Mouse (Mus musculus): ENCODE results near the gene Prl7a2. TPM values are rescaled to one million over a fixed set of nuclear protein-coding genes. Genes with fewer than 3 reads are reported as not detected.

Gene Prl7a2
- not detected in 2 replicates for polyA plus RNA-seq (2012; rRNA removed)

DNA sequence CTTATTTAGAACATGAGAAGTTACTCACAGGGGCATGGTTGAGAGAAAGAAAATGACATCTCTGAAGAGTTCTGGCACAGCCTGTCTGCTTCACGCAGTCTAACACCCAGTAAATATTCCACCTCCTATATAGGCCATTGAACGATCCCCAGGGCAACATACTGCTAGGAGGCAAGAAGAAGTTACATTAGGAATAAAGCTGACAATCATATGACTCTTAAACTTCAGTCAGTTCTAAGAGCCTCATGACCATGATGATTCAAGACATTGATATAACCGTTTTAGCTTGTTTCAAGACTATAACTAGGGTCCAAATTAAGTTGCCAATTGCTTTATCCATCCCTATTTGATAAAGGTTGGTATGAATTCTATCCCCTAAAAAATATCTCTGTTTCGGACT is at the start of gene Prl7a2:
TSS of gene Prl7a2 (minus strand) at position 101 of the 400 bp plus-strand sequence.
- H3K36me3 ChIP-seq (ENCODE audit: control insufficient read depth, insufficient read depth, low read length) = no peaks in the 10 kb centered on the region
- 86% methylated on average over 4 of the region's 4 CpGs for WGBS
- no peak for TF ChIP-seq POLR2A (IDR thresholded peaks at IDR 0.05; ENCODE audit: control insufficient read depth, extremely low read depth, insufficient read depth, low read length, poor library complexity)
- TF ChIP-seq CTCF (IDR thresholded peaks at IDR 0.05; ENCODE audit: borderline replicate concordance, control insufficient read depth, extremely low read depth, insufficient read depth, low read length, poor library complexity) = no peak
- DNase-seq = no peak
- no peaks in the 10 kb centered on the region for H3K27me3 ChIP-seq (ENCODE audit: control insufficient read depth, insufficient read depth, low read length)
- H3K27ac ChIP-seq (ENCODE audit: control insufficient read depth, insufficient read depth, low read length) = no peak within 1 kb of the TSS
- H3K4me3 ChIP-seq (ENCODE audit: control insufficient read depth, insufficient read depth, low read length) = no peak within 1 kb of the TSS
- H3K4me1 ChIP-seq (replicated peaks; ENCODE audit: control insufficient read depth, insufficient read depth, low read length) = no peaks in the 10 kb centered on the region

- TF ChIP-seq CTCF (IDR thresholded peaks at IDR 0.05; ENCODE audit: borderline replicate concordance, control insufficient read depth, extremely low read depth, insufficient read depth, low read length, poor library complexity) (no peak), POLR2A (IDR thresholded peaks at IDR 0.05; ENCODE audit: control insufficient read depth, extremely low read depth, insufficient read depth, low read length, poor library complexity) (no peak)
- H3K27ac ChIP-seq (ENCODE audit: control insufficient read depth, insufficient read depth, low read length) = no peak within 1 kb of the TSS
- WGBS = 96% methylated on average over 5 of the region's 5 CpGs
- no peak within 1 kb of the TSS for H3K4me3 ChIP-seq (ENCODE audit: control insufficient read depth, insufficient read depth, low read length)
- no peaks in the 10 kb centered on the region for H3K27me3 ChIP-seq (ENCODE audit: control insufficient read depth, insufficient read depth, low read length)
- DNase-seq = no peak
- H3K36me3 ChIP-seq (ENCODE audit: control insufficient read depth, insufficient read depth, low read length) = no peaks in the 10 kb centered on the region
- H3K4me1 ChIP-seq (replicated peaks; ENCODE audit: control insufficient read depth, insufficient read depth, low read length) = no peaks in the 10 kb centered on the region
Observed at GRCm38 (mm10) chr13:27716636-27717035, 48.8 kb upstream of the Prl7a2 start, which contains the start of gene Prl7d1. Gene Prl7d1, minus strand, starts transcription at chr13:27716736.

- DNase-seq = no peak
- H3K4me1 ChIP-seq (replicated peaks; ENCODE audit: control insufficient read depth, insufficient read depth, low read length) = no peaks in the 10 kb centered on the region
- no peak overlapping the region for H3K4me3 ChIP-seq (ENCODE audit: control insufficient read depth, insufficient read depth, low read length)
- WGBS = 84% methylated on average over 2 of the region's 2 CpGs
- no peak for TF ChIP-seq POLR2A (IDR thresholded peaks at IDR 0.05; ENCODE audit: control insufficient read depth, extremely low read depth, insufficient read depth, low read length, poor library complexity)
- no peak for TF ChIP-seq CTCF (IDR thresholded peaks at IDR 0.05; ENCODE audit: borderline replicate concordance, control insufficient read depth, extremely low read depth, insufficient read depth, low read length, poor library complexity)
- H3K27ac ChIP-seq (ENCODE audit: control insufficient read depth, insufficient read depth, low read length) = no peak overlapping the region
- H3K36me3 ChIP-seq (ENCODE audit: control insufficient read depth, insufficient read depth, low read length) = no peaks in the 10 kb centered on the region
- no peaks in the 10 kb centered on the region for H3K27me3 ChIP-seq (ENCODE audit: control insufficient read depth, insufficient read depth, low read length)
Observed at GRCm38 (mm10) chr13:27706521-27706920, 38.7 kb upstream of the Prl7a2 start.

DNA sequence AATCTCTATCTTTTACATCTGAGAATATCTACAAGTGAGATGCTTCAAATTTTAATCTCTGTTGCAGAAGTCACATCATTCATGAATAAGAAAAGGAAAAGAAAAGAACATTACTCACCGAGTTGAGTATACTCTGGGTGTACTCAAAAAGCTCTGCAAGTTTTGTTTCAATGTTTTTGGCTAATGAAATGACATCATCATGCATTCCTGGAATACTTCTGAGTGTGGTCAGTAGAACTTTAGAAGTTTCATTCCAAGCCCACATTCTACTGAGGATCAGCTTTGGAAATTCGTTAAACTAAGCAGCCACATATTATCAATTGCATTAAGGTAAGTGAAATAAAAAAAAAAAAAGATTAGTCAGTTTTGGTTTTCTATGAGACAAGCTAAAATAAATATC is 7.1 kb downstream of the Prl7a2 start:
- TF ChIP-seq POLR2A (IDR thresholded peaks at IDR 0.05; ENCODE audit: control insufficient read depth, extremely low read depth, insufficient read depth, low read length, poor library complexity) = no peak
- H3K27me3 ChIP-seq (ENCODE audit: control insufficient read depth, insufficient read depth, low read length) = no peaks in the 10 kb centered on the region
- no peaks in the 10 kb centered on the region for H3K36me3 ChIP-seq (ENCODE audit: control insufficient read depth, insufficient read depth, low read length)
- no peaks in the 10 kb centered on the region for H3K4me1 ChIP-seq (replicated peaks; ENCODE audit: control insufficient read depth, insufficient read depth, low read length)
- DNase-seq = no peak
- no peak overlapping the region for H3K4me3 ChIP-seq (ENCODE audit: control insufficient read depth, insufficient read depth, low read length)
- no peak overlapping the region for H3K27ac ChIP-seq (ENCODE audit: control insufficient read depth, insufficient read depth, low read length)
- 91% methylated on average over 2 of the region's 2 CpGs for WGBS

GRCm38 (mm10) chr13:27642393-27642792 is 25.4 kb downstream of the Prl7a2 start, which contains the start of gene Prl7a1:
Gene Prl7a1, minus strand, starts transcription at chr13:27642493.
- 99% methylated on average over 3 of the region's 3 CpGs for WGBS
- Histone ChIP-seq H3K4me1 (replicated peaks; ENCODE audit: control insufficient read depth, insufficient read depth, low read length) (no peaks in the 10 kb centered on the region), H3K36me3 (ENCODE audit: control insufficient read depth, insufficient read depth, low read length) (no peaks in the 10 kb centered on the region), H3K27me3 (ENCODE audit: control insufficient read depth, insufficient read depth, low read length) (no peaks in the 10 kb centered on the region), H3K4me3 (ENCODE audit: control insufficient read depth, insufficient read depth, low read length) (no peak within 1 kb of the TSS), H3K27ac (ENCODE audit: control insufficient read depth, insufficient read depth, low read length) (no peak within 1 kb of the TSS)
- TF ChIP-seq POLR2A (IDR thresholded peaks at IDR 0.05; ENCODE audit: control insufficient read depth, extremely low read depth, insufficient read depth, low read length, poor library complexity) = no peak
- TF ChIP-seq CTCF (IDR thresholded peaks at IDR 0.05; ENCODE audit: borderline replicate concordance, control insufficient read depth, extremely low read depth, insufficient read depth, low read length, poor library complexity) = no peak
- DNase-seq = no peak

DNA sequence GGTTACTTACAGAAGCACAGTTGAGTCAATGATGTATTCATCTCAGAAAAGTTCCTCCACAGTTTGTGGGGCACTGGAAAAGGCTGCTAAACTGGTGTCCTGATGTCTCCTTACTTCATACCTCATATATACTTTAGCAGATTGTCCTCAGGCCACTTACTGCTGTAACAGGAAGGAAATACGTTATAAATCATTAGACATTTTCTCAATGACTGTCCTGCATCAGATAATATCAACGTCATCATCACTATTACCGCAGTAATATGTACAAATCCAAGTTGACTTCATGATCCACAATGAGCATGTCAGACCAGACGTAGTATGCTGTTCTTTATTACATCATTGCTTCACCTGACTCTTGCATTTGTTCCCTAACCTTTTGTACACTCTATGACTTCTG is 57.4 kb downstream of the Prl7a2 start, which contains the start of gene Prl7b1:
TSS of gene Prl7b1 (minus strand) at position 101 of the 400 bp plus-strand sequence.
- no peak for TF ChIP-seq POLR2A (IDR thresholded peaks at IDR 0.05; ENCODE audit: control insufficient read depth, extremely low read depth, insufficient read depth, low read length, poor library complexity)
- TF ChIP-seq CTCF (IDR thresholded peaks at IDR 0.05; ENCODE audit: borderline replicate concordance, control insufficient read depth, extremely low read depth, insufficient read depth, low read length, poor library complexity) = no peak
- H3K4me3 ChIP-seq (ENCODE audit: control insufficient read depth, insufficient read depth, low read length) = no peak within 1 kb of the TSS
- H3K27me3 ChIP-seq (ENCODE audit: control insufficient read depth, insufficient read depth, low read length) = no peaks in the 10 kb centered on the region
- H3K4me1 ChIP-seq (replicated peaks; ENCODE audit: control insufficient read depth, insufficient read depth, low read length) = no peaks in the 10 kb centered on the region
- DNase-seq = no peak
- WGBS = 74% methylated on average over 4 of the region's 4 CpGs
- H3K36me3 ChIP-seq (ENCODE audit: control insufficient read depth, insufficient read depth, low read length) = no peaks in the 10 kb centered on the region
- H3K27ac ChIP-seq (ENCODE audit: control insufficient read depth, insufficient read depth, low read length) = no peak within 1 kb of the TSS

Other genes with a start within 250 kb of the Prl7a2 start
- gene Prl8a6, start 229.3 kb downstream of the Prl7a2 start, polyA plus RNA-seq (2012; rRNA removed) = not detected in 2 replicates
- not detected in 2 replicates for gene Prl8a8, start 154.8 kb downstream of the Prl7a2 start, polyA plus RNA-seq (2012; rRNA removed)
- not detected in 2 replicates for gene Prl8a9, start 103.4 kb downstream of the Prl7a2 start, polyA plus RNA-seq (2012; rRNA removed)
- not detected in 2 replicates for gene Prl8a1, start 85.9 kb downstream of the Prl7a2 start, polyA plus RNA-seq (2012; rRNA removed)
- gene Prl7b1, start 57.5 kb downstream of the Prl7a2 start, polyA plus RNA-seq (2012; rRNA removed) = not detected in 2 replicates
- gene Prl7a1, start 25.5 kb downstream of the Prl7a2 start, polyA plus RNA-seq (2012; rRNA removed) = not detected in 2 replicates
- gene Prl7d1, start 48.7 kb upstream of the Prl7a2 start, polyA plus RNA-seq (2012; rRNA removed) = not detected in 2 replicates
- not detected in 2 replicates for gene Prl7c1, start 112.8 kb upstream of the Prl7a2 start, polyA plus RNA-seq (2012; rRNA removed)
- gene Prl2a1, start 133.6 kb upstream of the Prl7a2 start, polyA plus RNA-seq (2012; rRNA removed) = not detected in 2 replicates
- not detected in 2 replicates for gene Prl2c1, start 181.3 kb upstream of the Prl7a2 start, polyA plus RNA-seq (2012; rRNA removed)

Data from thymus, adult 2 months (tissue).